7 mouse cellular contexts compared by ENCODE assay signal in genomic region chr9:77276451-77277154, GRCm38 (mm10).
DNase-seq lines count a peak whose midpoint lies in the region; ATAC-seq and TF ChIP-seq lines count a peak whose summit lies in the region.

No protein-coding gene starts in this region.

- DNase-seq in hindbrain, embryonic 11.5 days (ENCODE audit: low spot score): no peak
- DNase-seq in fat pad, adult 2 months (ENCODE audit: extremely low read depth, low read depth, low spot score): peak; percentile 99
- no peak for DNase-seq in liver, postnatal 0 days
- no peak for DNase-seq in cerebellum, adult 9-11 months

- 48% methylated on average over 5 of the region's 5 CpGs for WGBS in hindbrain, embryonic 16.5 days
- 53% methylated on average over 5 of the region's 5 CpGs for WGBS in hindbrain, embryonic 11.5 days
- 21% methylated on average over 5 of the region's 5 CpGs for WGBS in forebrain, embryonic 16.5 days
- 31% methylated on average over 5 of the region's 5 CpGs for WGBS in midbrain, embryonic 15.5 days
- 51% methylated on average over 5 of the region's 5 CpGs for WGBS in liver, postnatal 0 days (ENCODE audit: insufficient replicate concordance)

- no peak overlapping the region for H3K9ac ChIP-seq in hindbrain, embryonic 16.5 days (ENCODE audit: low read depth, low read length)
- H3K9ac ChIP-seq in hindbrain, embryonic 11.5 days (ENCODE audit: low read depth, low read length): no peak overlapping the region
- no peak overlapping the region for H3K9ac ChIP-seq in forebrain, embryonic 16.5 days (replicated peaks; ENCODE audit: low read depth, low read length)
- H3K9ac ChIP-seq in midbrain, embryonic 15.5 days: no peak overlapping the region
- no peak overlapping the region for H3K9ac ChIP-seq in liver, postnatal 0 days (replicated peaks)

- TF ChIP-seq EP300 in liver, postnatal 0 days (IDR thresholded peaks at IDR 0.05; ENCODE audit: low read depth): no peak

- TF ChIP-seq CTCF in liver, postnatal 0 days (IDR thresholded peaks at IDR 0.05; ENCODE audit: low read depth): no peak

- H3K4me2 ChIP-seq in hindbrain, embryonic 16.5 days (ENCODE audit: low read length): no peak overlapping the region
- H3K4me2 ChIP-seq in hindbrain, embryonic 11.5 days (replicated peaks; ENCODE audit: low read depth, low read length): no peak overlapping the region
- no peak overlapping the region for H3K4me2 ChIP-seq in forebrain, embryonic 16.5 days (ENCODE audit: low read length)
- no peak overlapping the region for H3K4me2 ChIP-seq in midbrain, embryonic 15.5 days
- no peak overlapping the region for H3K4me2 ChIP-seq in liver, postnatal 0 days (ENCODE audit: low read depth, low read length)

- no peaks in the 10 kb centered on the region for H3K36me3 ChIP-seq in hindbrain, embryonic 16.5 days (ENCODE audit: control insufficient read depth, insufficient read depth, low read length)
- H3K36me3 ChIP-seq in hindbrain, embryonic 11.5 days (ENCODE audit: control insufficient read depth, insufficient read depth, low read length): no peaks in the 10 kb centered on the region
- no peaks in the 10 kb centered on the region for H3K36me3 ChIP-seq in forebrain, embryonic 16.5 days (ENCODE audit: control insufficient read depth, insufficient read depth)
- no peaks in the 10 kb centered on the region for H3K36me3 ChIP-seq in midbrain, embryonic 15.5 days (replicated peaks)
- no peaks in the 10 kb centered on the region for H3K36me3 ChIP-seq in liver, postnatal 0 days (replicated peaks; ENCODE audit: insufficient read depth, low read length)

- no peaks in the 10 kb centered on the region for H3K4me1 ChIP-seq in hindbrain, embryonic 16.5 days (ENCODE audit: control insufficient read depth, insufficient read depth, low read depth, low read length)
- no peaks in the 10 kb centered on the region for H3K4me1 ChIP-seq in hindbrain, embryonic 11.5 days (replicated peaks; ENCODE audit: control insufficient read depth, insufficient read depth, low read length)
- 0 out of 2 replicates have a peak, but pooled peaks cover 4% of the 10 kb centered on the region for H3K4me1 ChIP-seq in forebrain, embryonic 16.5 days (replicated peaks; ENCODE audit: control insufficient read depth, insufficient read depth, low read length)
- peaks cover 10% of the 10 kb centered on the region for H3K4me1 ChIP-seq in midbrain, embryonic 15.5 days
- no peaks in the 10 kb centered on the region for H3K4me1 ChIP-seq in liver, postnatal 0 days (ENCODE audit: insufficient read depth)

- H3K4me3 ChIP-seq in hindbrain, embryonic 16.5 days (ENCODE audit: low read length): no peak overlapping the region
- no peak overlapping the region for H3K4me3 ChIP-seq in hindbrain, embryonic 11.5 days (ENCODE audit: low read depth, low read length)
- H3K4me3 ChIP-seq in forebrain, embryonic 16.5 days (replicated peaks; ENCODE audit: low read length): no peak overlapping the region
- H3K4me3 ChIP-seq in midbrain, embryonic 15.5 days: no peak overlapping the region
- H3K4me3 ChIP-seq in liver, postnatal 0 days (ENCODE audit: low read depth, low read length): no peak overlapping the region

- H3K27me3 ChIP-seq in hindbrain, embryonic 16.5 days (replicated peaks; ENCODE audit: control insufficient read depth, insufficient read depth, low read length): no peaks in the 10 kb centered on the region
- no peaks in the 10 kb centered on the region for H3K27me3 ChIP-seq in hindbrain, embryonic 11.5 days (ENCODE audit: control insufficient read depth, insufficient read depth, low read length)
- H3K27me3 ChIP-seq in forebrain, embryonic 16.5 days (replicated peaks; ENCODE audit: control insufficient read depth, insufficient read depth, low read length): no peaks in the 10 kb centered on the region
- no peaks in the 10 kb centered on the region for H3K27me3 ChIP-seq in midbrain, embryonic 15.5 days (replicated peaks)
- no peaks in the 10 kb centered on the region for H3K27me3 ChIP-seq in liver, postnatal 0 days (ENCODE audit: insufficient read depth, low read length)

- H3K9me3 ChIP-seq in hindbrain, embryonic 16.5 days (ENCODE audit: control insufficient read depth, low read length): no peaks in the 10 kb centered on the region
- no peaks in the 10 kb centered on the region for H3K9me3 ChIP-seq in hindbrain, embryonic 11.5 days (ENCODE audit: control insufficient read depth, low read length)
- H3K9me3 ChIP-seq in forebrain, embryonic 16.5 days (ENCODE audit: control insufficient read depth, low read length): no peaks in the 10 kb centered on the region
- H3K9me3 ChIP-seq in midbrain, embryonic 15.5 days: no peaks in the 10 kb centered on the region
- H3K9me3 ChIP-seq in liver, postnatal 0 days (ENCODE audit: low read length): no peaks in the 10 kb centered on the region

- H3K27ac ChIP-seq in hindbrain, embryonic 16.5 days (ENCODE audit: low read depth, low read length): no peak overlapping the region
- no peak overlapping the region for H3K27ac ChIP-seq in hindbrain, embryonic 11.5 days (ENCODE audit: low read depth, low read length)
- no peak overlapping the region for H3K27ac ChIP-seq in forebrain, embryonic 16.5 days (ENCODE audit: low read length)
- H3K27ac ChIP-seq in midbrain, embryonic 15.5 days: no peak overlapping the region
- H3K27ac ChIP-seq in liver, postnatal 0 days (ENCODE audit: low read depth): no peak overlapping the region

- peak; percentile 83; the same call in 1 of the 2 replicates for ATAC-seq in hindbrain, embryonic 16.5 days
- ATAC-seq in hindbrain, embryonic 11.5 days (ENCODE audit: low FRiP score): no peak
- ATAC-seq in forebrain, embryonic 16.5 days: peak; percentile 90
- ATAC-seq in midbrain, embryonic 15.5 days (replicated peaks): 0 out of 2 replicates have a peak, but pooled peaks have one; percentile 58
- ATAC-seq in liver, postnatal 0 days: no peak

Comparison
In these comparisons a context has a peak if more than half of its experiments do, and no peak if none do; other contexts are left out.
1. ATAC-seq: peak in hindbrain, embryonic 16.5 days (single experiment), forebrain, embryonic 16.5 days (single experiment) and midbrain, embryonic 15.5 days (single experiment); none in hindbrain, embryonic 11.5 days (single experiment) and liver, postnatal 0 days (single experiment).